Comparison of ENCODE assay signal across 8 mouse cellular contexts in the genomic region with DNA sequence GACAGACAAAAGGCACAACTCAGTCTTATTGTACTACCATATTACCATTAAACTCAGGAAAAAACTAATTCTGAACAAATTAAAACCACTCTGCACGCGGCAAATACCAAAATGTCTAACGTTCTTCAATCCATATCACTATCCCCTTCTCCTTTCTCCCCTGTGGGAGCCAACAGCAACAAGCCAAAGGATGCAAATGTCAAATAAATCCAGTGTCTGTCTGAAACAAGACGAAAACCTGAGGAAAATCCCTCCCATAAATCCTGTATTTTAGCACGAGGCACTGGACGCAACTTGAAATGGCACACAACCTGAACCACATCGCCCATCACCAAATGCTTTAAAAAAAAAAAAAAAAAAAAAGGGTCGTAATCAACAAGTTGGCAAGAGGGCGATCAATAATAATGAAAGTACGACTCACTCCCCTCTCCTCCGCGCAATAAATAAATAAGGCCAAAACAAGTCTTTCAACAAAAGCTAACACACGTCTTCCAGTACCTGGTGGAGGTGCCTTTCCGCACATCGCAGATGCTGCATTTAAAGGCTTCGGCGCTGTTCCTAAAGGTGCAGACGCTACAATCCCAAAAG. TPM values are rescaled to one million over a fixed set of nuclear protein-coding genes. Genes with fewer than 3 reads are reported as not detected.
DNase-seq lines count a peak whose midpoint lies in the region; ATAC-seq and TF ChIP-seq lines count a peak whose summit lies in the region.

No protein-coding gene starts in this region.

- ATAC-seq in embryonic facial prominence, embryonic 14.5 days (ENCODE audit: low read depth): no peak
- ATAC-seq in limb, embryonic 14.5 days (ENCODE audit: low FRiP score, low read depth): no peak
- no peak for ATAC-seq in stomach, embryonic 16.5 days (ENCODE audit: insufficient read depth, low FRiP score)
- no peak for ATAC-seq in CD4-positive, CD25-positive, alpha-beta regulatory T cell, adult 4 months

- H3K27ac ChIP-seq in embryonic facial prominence, embryonic 14.5 days (replicated peaks; ENCODE audit: low read depth, low read length): peak overlapping the region; percentile 96
- peak overlapping the region; percentile 95 for H3K27ac ChIP-seq in limb, embryonic 14.5 days (replicated peaks; ENCODE audit: low read depth, low read length)
- peak overlapping the region; percentile 94; the same call in 1 of the 2 replicates for H3K27ac ChIP-seq in stomach, embryonic 16.5 days (ENCODE audit: low read length)

- H3K4me1 ChIP-seq in embryonic facial prominence, embryonic 14.5 days (ENCODE audit: control insufficient read depth, insufficient read depth, low read length): peaks cover 27% of the 10 kb centered on the region
- H3K4me1 ChIP-seq in limb, embryonic 14.5 days (ENCODE audit: control insufficient read depth, insufficient read depth, low read length): peaks cover 28% of the 10 kb centered on the region
- peaks cover 15% of the 10 kb centered on the region for H3K4me1 ChIP-seq in stomach, embryonic 16.5 days (ENCODE audit: control insufficient read depth, insufficient read depth, low read length)

- H3K9me3 ChIP-seq in embryonic facial prominence, embryonic 14.5 days (ENCODE audit: control insufficient read depth, low read length): no peaks in the 10 kb centered on the region
- no peaks in the 10 kb centered on the region for H3K9me3 ChIP-seq in limb, embryonic 14.5 days (ENCODE audit: control insufficient read depth, low read length)
- no peaks in the 10 kb centered on the region for H3K9me3 ChIP-seq in stomach, embryonic 16.5 days (replicated peaks; ENCODE audit: control insufficient read depth, low read length)

- no peak for TF ChIP-seq POLR2A in limb, embryonic 14.5 days (IDR thresholded peaks at IDR 0.05; ENCODE audit: borderline replicate concordance, extremely low read depth, insufficient read depth, insufficient read length)

- no peaks in the 10 kb centered on the region for H3K36me3 ChIP-seq in embryonic facial prominence, embryonic 14.5 days (ENCODE audit: control insufficient read depth, insufficient read depth, low read length)
- H3K36me3 ChIP-seq in limb, embryonic 14.5 days (ENCODE audit: control insufficient read depth, insufficient read depth, low read length): no peaks in the 10 kb centered on the region
- H3K36me3 ChIP-seq in stomach, embryonic 16.5 days (ENCODE audit: control insufficient read depth, insufficient read depth, low read length): no peaks in the 10 kb centered on the region

- peak overlapping the region; percentile 81 for H3K4me2 ChIP-seq in embryonic facial prominence, embryonic 14.5 days (ENCODE audit: low read depth, low read length)
- peak overlapping the region; percentile 70 for H3K4me2 ChIP-seq in limb, embryonic 14.5 days (replicated peaks; ENCODE audit: low read depth, low read length, severe bottlenecking)
- peak overlapping the region; percentile 87 for H3K4me2 ChIP-seq in stomach, embryonic 16.5 days (ENCODE audit: low read depth, low read length)

- 2% methylated on average over 18 of the region's 18 CpGs for WGBS in embryonic facial prominence, embryonic 14.5 days
- WGBS in limb, embryonic 14.5 days: under 1% methylated on average over 18 of the region's 18 CpGs
- WGBS in stomach, embryonic 16.5 days: 3% methylated on average over 18 of the region's 18 CpGs

- H3K27me3 ChIP-seq in embryonic facial prominence, embryonic 14.5 days (replicated peaks; ENCODE audit: control insufficient read depth, insufficient read depth, low read length): no peaks in the 10 kb centered on the region
- 0 out of 2 replicates have a peak, but pooled peaks cover 4% of the 10 kb centered on the region for H3K27me3 ChIP-seq in limb, embryonic 14.5 days (ENCODE audit: control insufficient read depth, insufficient read depth, low read length)
- H3K27me3 ChIP-seq in stomach, embryonic 16.5 days (ENCODE audit: control insufficient read depth, insufficient read depth, low read length): no peaks in the 10 kb centered on the region

- H3K4me3 ChIP-seq in embryonic facial prominence, embryonic 14.5 days (ENCODE audit: low read depth, low read length): peak overlapping the region; percentile 69
- peak overlapping the region; percentile 64 for H3K4me3 ChIP-seq in limb, embryonic 14.5 days (replicated peaks; ENCODE audit: low read length)
- H3K4me3 ChIP-seq in stomach, embryonic 16.5 days (replicated peaks; ENCODE audit: low read length): peak overlapping the region; percentile 73

- DNase-seq in embryo, embryonic 10.5 days (ENCODE audit: low spot score): peak; percentile 42
- no peak for DNase-seq in embryo, embryonic 10 days (ENCODE audit: low spot score)
- peak; percentile 17 for DNase-seq in 3T3-L1 (ENCODE audit: low read depth, low spot score)
- no peak for DNase-seq in embryonic facial prominence, embryonic 14.5 days (ENCODE audit: low spot score)
- no peak for DNase-seq in limb, embryonic 14.5 days (ENCODE audit: low spot score)
- no peak for DNase-seq in embryo, embryonic 11 days

- H3K9ac ChIP-seq in embryonic facial prominence, embryonic 14.5 days (ENCODE audit: low read depth, low read length): peak overlapping the region; percentile 96
- H3K9ac ChIP-seq in limb, embryonic 14.5 days (ENCODE audit: low read depth, low read length, severe bottlenecking): peak overlapping the region; percentile 93
- peak overlapping the region; percentile 94 for H3K9ac ChIP-seq in stomach, embryonic 16.5 days (ENCODE audit: low read length)

RNA-seq across cellular contexts. Expression of a gene that starts 1.2 kb away (rescaled TPM):
- 15.3 and 15.9 TPM in 2 replicates for polyA plus RNA-seq in embryonic facial prominence, embryonic 14.5 days (2014; fragmentation: Nextera tagmentation; extraction: Ambion mirVana)
- 57.2 and 59.0 TPM in 2 replicates for polyA plus RNA-seq in limb, embryonic 14.5 days (2012; rRNA removed)
- 17.2 and 18.8 TPM in 2 replicates for polyA plus RNA-seq in limb, embryonic 14.5 days (2014; fragmentation: Nextera tagmentation; extraction: Ambion mirVana)
- 8.9 and 10.5 TPM in 2 replicates for polyA plus RNA-seq in stomach, embryonic 16.5 days (2015; fragmentation: Nextera tagmentation; extraction: Ambion mirVana)
- polyA plus RNA-seq in CD4-positive, CD25-positive, alpha-beta regulatory T cell, adult 4 months (2017; shearing (Covaris generic)): 10 to 100 TPM; 11.8 to 13.7 TPM

Comparison
In these comparisons a context has a peak if more than half of its experiments do, and no peak if none do; other contexts are left out.
1. DNase-seq: peak in embryo, embryonic 10.5 days (single experiment) and 3T3-L1 (single experiment); none in embryo, embryonic 10 days (single experiment), embryonic facial prominence, embryonic 14.5 days (single experiment), limb, embryonic 14.5 days (single experiment) and embryo, embryonic 11 days (single experiment).
2. Peak in every context shown above with its lines, with median percentiles within 50 percentile points of each other: H3K27ac ChIP-seq, H3K4me2 ChIP-seq, H3K4me3 ChIP-seq and H3K9ac ChIP-seq.